Mouse (Mus musculus) liver, embryonic 16.5 days (tissue): ENCODE results near the gene Sdhaf4. TPM values are rescaled to one million over a fixed set of nuclear protein-coding genes. Genes with fewer than 3 reads are reported as not detected.

Experiments used
- ATAC-seq: fragments of 200-750 bp; cut with Nextera tagmentation; 2 replicates; pipeline ENCODE4 v1.8.0; 2017; ENCODE audit warnings: low read depth, mild to moderate bottlenecking, moderate number of reproducible peaks, moderate library complexity
- H3K27ac ChIP-seq: fragments of 300-500 bp; sonication (generic); 2 replicates; pipeline ENCODE4 v1.5.1; 2014; ENCODE audit warnings: mild to moderate bottlenecking, low read length
- H3K27me3 ChIP-seq: fragments of 300-500 bp; sonication (generic); 2 replicates; pipeline ENCODE4 v1.6.1; 2014; ENCODE audit warnings: low read depth, low read length, mixed read lengths; ENCODE audit not compliant: control insufficient read depth, insufficient read depth
- H3K36me3 ChIP-seq: fragments of 300-500 bp; sonication (generic); 2 replicates; pipeline ENCODE4 v1.6.1; 2014; ENCODE audit warnings: mild to moderate bottlenecking; ENCODE audit not compliant: control insufficient read depth, insufficient read depth
- H3K4me1 ChIP-seq: fragments of 300-500 bp; sonication (generic); 2 replicates; pipeline ENCODE4 v1.6.1; 2014; ENCODE audit warnings: low read depth, low read length, mixed read lengths; ENCODE audit not compliant: control insufficient read depth
- H3K4me2 ChIP-seq: fragments of 300-500 bp; sonication (generic); 2 replicates; pipeline ENCODE4 v1.6.1; 2014; ENCODE audit warnings: low read depth, low read length, mixed read lengths
- H3K4me3 ChIP-seq: fragments of 300-500 bp; sonication (generic); 2 replicates; pipeline ENCODE4 v1.5.1; 2014; ENCODE audit warnings: low read depth, mild to moderate bottlenecking, low read length
- H3K9ac ChIP-seq: fragments of 300-500 bp; sonication (generic); 2 replicates; pipeline ENCODE4 v1.6.1; 2014; ENCODE audit warnings: low read depth, low read length
- H3K9me3 ChIP-seq: fragments of 300-500 bp; sonication (generic); replicated peaks from 2 replicates; pipeline ENCODE4 v1.6.1; 2016; ENCODE audit warnings: low read length; ENCODE audit not compliant: control insufficient read depth
- WGBS: fragments of 180-500 bp; shearing (Covaris S2); extraction: QIAGEN DNeasy Blood & Tissue Kit; methylation state at CpG from one replicate; pipeline ENCODE4 v1.1.7; 2014; ENCODE audit not compliant: insufficient replicate concordance; 5-methylcytosine and 5-hydroxymethylcytosine counted together
- polyA plus RNA-seq: library from polyadenylated mRNA; unstranded; fragments of >200 nt; fragmentation: Nextera tagmentation; extraction: Ambion mirVana; gene quantifications from 2 replicates; pipeline ENCODE4 v1.2.1, GENCODE M21; 2015

Gene Sdhaf4
- polyA plus RNA-seq = 25.2 and 26.0 TPM in 2 replicates

- H3K4me3 ChIP-seq = peak within 1 kb of the TSS; percentile 78
- H3K36me3 ChIP-seq = no peaks in the 10 kb centered on the region; the same call in 1 of the 2 replicates
- no peaks in the 10 kb centered on the region for H3K9me3 ChIP-seq
- H3K9ac ChIP-seq = peak within 1 kb of the TSS; percentile 90
- no peaks in the 10 kb centered on the region for H3K27me3 ChIP-seq
- under 1% methylated on average over 47 of the region's 47 CpGs for WGBS
- 0 out of 2 replicates have a peak, but pooled peaks cover 2% of the 10 kb centered on the region for H3K4me1 ChIP-seq
- H3K27ac ChIP-seq = peak within 1 kb of the TSS; percentile 50
- peak within 1 kb of the TSS; percentile 81 for H3K4me2 ChIP-seq
- peak; percentile 95 for ATAC-seq
These were observed at the start of gene Sdhaf4 for GRCm38 (mm10) chr1:24005070-24005804. Sdhaf4 (minus strand) TSS chr1:24005656.

GRCm38 (mm10) chr1:24046730-24047510 is 41.5 kb upstream of the Sdhaf4 start:
- no peaks in the 10 kb centered on the region for H3K36me3 ChIP-seq
- H3K27ac ChIP-seq = no peak overlapping the region
- no peaks in the 10 kb centered on the region for H3K27me3 ChIP-seq
- no peak for ATAC-seq
- no peak overlapping the region for H3K4me3 ChIP-seq
- H3K9ac ChIP-seq = no peak overlapping the region
- WGBS = 65% methylated on average over 6 of the region's 6 CpGs
- H3K9me3 ChIP-seq = no peaks in the 10 kb centered on the region
- no peaks in the 10 kb centered on the region for H3K4me1 ChIP-seq
- no peak overlapping the region for H3K4me2 ChIP-seq

- Histone ChIP-seq H3K9me3 (no peaks in the 10 kb centered on the region), H3K9ac (no peak overlapping the region), H3K36me3 (no peaks in the 10 kb centered on the region), H3K27ac (no peak overlapping the region), H3K27me3 (no peaks in the 10 kb centered on the region), H3K4me1 (no peaks in the 10 kb centered on the region), H3K4me2 (no peak overlapping the region), H3K4me3 (no peak overlapping the region)
- no peak for ATAC-seq
- WGBS = 59% methylated on average over 5 of the region's 5 CpGs
These were observed 40.2 kb upstream of the Sdhaf4 start for GRCm38 (mm10) chr1:24045627-24046026.

- 55% methylated on average over 5 of the region's 5 CpGs for WGBS
These were observed 37.6 kb upstream of the Sdhaf4 start for GRCm38 (mm10) chr1:24043007-24043406.

GRCm38 (mm10) chr1:24033759-24034423 is 28.4 kb upstream of the Sdhaf4 start:
- no peaks in the 10 kb centered on the region for H3K4me1 ChIP-seq
- no peak overlapping the region for H3K4me2 ChIP-seq
- H3K9me3 ChIP-seq = no peaks in the 10 kb centered on the region
- no peaks in the 10 kb centered on the region for H3K36me3 ChIP-seq
- H3K9ac ChIP-seq = no peak overlapping the region
- no peak overlapping the region for H3K4me3 ChIP-seq
- no peaks in the 10 kb centered on the region for H3K27me3 ChIP-seq
- ATAC-seq = no peak
- no peak overlapping the region for H3K27ac ChIP-seq
- WGBS = 40% methylated on average over 2 of the region's 2 CpGs

More at GRCm38 (mm10) chr1:24043007-24043406, 37.6 kb upstream of the Sdhaf4 start:
- Histone ChIP-seq H3K4me2 (no peak overlapping the region), H3K9me3 (no peaks in the 10 kb centered on the region), H3K27me3 (no peaks in the 10 kb centered on the region), H3K9ac (no peak overlapping the region), H3K27ac (no peak overlapping the region), H3K4me3 (no peak overlapping the region), H3K4me1 (no peaks in the 10 kb centered on the region), H3K36me3 (no peaks in the 10 kb centered on the region)
- ATAC-seq = no peak

GRCm38 (mm10) chr1:24010821-24011220 is 5.4 kb upstream of the Sdhaf4 start:
- Histone ChIP-seq H3K9ac (no peak overlapping the region), H3K4me3 (no peak overlapping the region), H3K4me2 (no peak overlapping the region), H3K27me3 (no peaks in the 10 kb centered on the region), H3K36me3 (no peaks in the 10 kb centered on the region), H3K4me1 (no peaks in the 10 kb centered on the region), H3K27ac (no peak overlapping the region), H3K9me3 (no peaks in the 10 kb centered on the region)
- 67% methylated on average over 6 of the region's 6 CpGs for WGBS
- ATAC-seq = no peak

- 68% methylated on average over 6 of the region's 6 CpGs for WGBS
These were observed 4.6 kb upstream of the Sdhaf4 start for GRCm38 (mm10) chr1:24010016-24010415.

GRCm38 (mm10) chr1:24007621-24008020 is 2.2 kb upstream of the Sdhaf4 start:
- Histone ChIP-seq H3K4me3 (no peak overlapping the region), H3K4me2 (no peak overlapping the region), H3K36me3 (no peaks in the 10 kb centered on the region; the same call in 1 of the 2 replicates), H3K4me1 (0 out of 2 replicates have a peak, but pooled peaks cover 2% of the 10 kb centered on the region), H3K27me3 (no peaks in the 10 kb centered on the region), H3K27ac (no peak overlapping the region), H3K9ac (no peak overlapping the region), H3K9me3 (no peaks in the 10 kb centered on the region)
- 70% methylated on average over 8 of the region's 8 CpGs for WGBS
- no peak for ATAC-seq

More at GRCm38 (mm10) chr1:24010016-24010415, 4.6 kb upstream of the Sdhaf4 start:
- ATAC-seq = no peak
- no peaks in the 10 kb centered on the region for H3K4me1 ChIP-seq
- H3K4me2 ChIP-seq = no peak overlapping the region
- H3K9me3 ChIP-seq = no peaks in the 10 kb centered on the region
- H3K36me3 ChIP-seq = no peaks in the 10 kb centered on the region
- no peak overlapping the region for H3K9ac ChIP-seq
- no peaks in the 10 kb centered on the region for H3K27me3 ChIP-seq
- H3K4me3 ChIP-seq = no peak overlapping the region
- H3K27ac ChIP-seq = no peak overlapping the region
